In genomic region chr16:31444521-31444920, GRCm38 (mm10) we compare ENCODE assay signal across 12 mouse cellular contexts.
"Had no signal": no experiment of that assay in that cellular context is flagged by ENCODE, and none has a peak within 500 bp of the region (broad histone marks: within the 10 kb centered on the region; RNA-seq: fewer than 3 reads in every experiment).

No protein-coding gene starts in this region.

- H3K27me3 ChIP-seq: limb, embryonic 12.5 days; lung, embryonic 15.5 days; midbrain, embryonic 13.5 days had no signal

- DNase-seq: kidney, adult 2 months; kidney, postnatal 36 days; layer of hippocampus, adult 9-11 months; layer of hippocampus, postnatal 36 days; liver; thymus, adult 2 months; thymus, postnatal 25 days had no signal

- H3K4me3 ChIP-seq: limb, embryonic 12.5 days; lung, embryonic 15.5 days; midbrain, embryonic 13.5 days had no signal

- H3K27ac ChIP-seq: limb, embryonic 12.5 days; liver, embryonic 14.5 days; lung, embryonic 15.5 days; midbrain, embryonic 13.5 days had no signal

- H3K9ac ChIP-seq: limb, embryonic 12.5 days; liver, embryonic 14.5 days; lung, embryonic 15.5 days; midbrain, embryonic 13.5 days had no signal

- H3K4me1 ChIP-seq: limb, embryonic 12.5 days; lung, embryonic 15.5 days; midbrain, embryonic 13.5 days had no signal

- H3K9me3 ChIP-seq: lung, embryonic 15.5 days had no signal

- H3K4me2 ChIP-seq: limb, embryonic 12.5 days; lung, embryonic 15.5 days; midbrain, embryonic 13.5 days had no signal

- ATAC-seq: intestine, embryonic 16.5 days; midbrain, embryonic 13.5 days had no signal

- H3K36me3 ChIP-seq: lung, embryonic 15.5 days had no signal
